Mouse (Mus musculus): ENCODE results near the gene Gna11. TPM values are rescaled to one million over a fixed set of nuclear protein-coding genes. Genes with fewer than 3 reads are reported as not detected.

Gna11 gene
- polyA plus RNA-seq, 1 experiment: 93.0 TPM

DNA sequence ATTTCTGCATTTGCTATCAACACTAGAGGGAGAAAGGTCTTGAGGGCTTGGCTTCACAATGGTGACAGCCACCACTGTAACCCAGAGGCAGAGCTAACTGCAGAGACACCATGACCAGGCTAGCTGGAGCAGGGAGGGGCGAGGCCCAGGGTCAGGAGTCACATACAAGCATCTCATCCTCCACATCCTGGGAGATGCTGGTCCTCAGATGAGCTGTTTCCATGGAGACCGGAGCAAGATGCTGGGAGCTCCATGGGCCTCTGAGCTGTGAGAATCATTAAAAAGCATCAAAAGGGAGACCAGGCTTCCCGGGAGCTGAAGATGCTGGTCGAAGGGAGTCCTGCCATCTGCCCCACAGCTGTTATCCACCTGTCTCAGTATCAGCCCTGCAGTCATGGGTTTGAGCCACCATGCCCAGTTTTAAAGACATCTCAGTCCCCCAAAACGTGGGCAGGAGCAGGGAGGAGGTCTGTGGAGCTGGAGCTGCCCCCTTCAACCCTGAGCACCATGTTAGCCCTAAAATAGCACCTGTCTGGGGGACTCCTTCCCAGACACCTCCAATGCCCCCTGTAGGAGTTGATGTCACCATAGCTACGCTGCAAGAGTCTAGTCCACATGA, 60.4 kb downstream of the Gna11 start:
- Histone ChIP-seq H3K27ac (ENCODE audit: insufficient read depth, low read depth, low read length) (no peak overlapping the region), H3K27me3 (replicated peaks; ENCODE audit: control insufficient read depth, insufficient read depth, low read length) (no peaks in the 10 kb centered on the region), H3K4me1 (ENCODE audit: control insufficient read depth, insufficient read depth, low read length) (no peaks in the 10 kb centered on the region), H3K4me3 (ENCODE audit: insufficient read depth, low read depth, low read length) (no peak overlapping the region), H3K36me3 (ENCODE audit: control insufficient read depth, insufficient read depth, low read length) (no peaks in the 10 kb centered on the region; the same call in 1 of the 2 replicates)
- no peak for DNase-seq
- WGBS: 50% methylated on average over 6 of the region's 6 CpGs
- TF ChIP-seq POLR2A (IDR thresholded peaks at IDR 0.05; ENCODE audit: low read depth, low read length) (no peak), CTCF (conservative IDR thresholded peaks at IDR 0.05; ENCODE audit: insufficient read depth, insufficient read length, low read depth, low read length) (no peak)

DNA sequence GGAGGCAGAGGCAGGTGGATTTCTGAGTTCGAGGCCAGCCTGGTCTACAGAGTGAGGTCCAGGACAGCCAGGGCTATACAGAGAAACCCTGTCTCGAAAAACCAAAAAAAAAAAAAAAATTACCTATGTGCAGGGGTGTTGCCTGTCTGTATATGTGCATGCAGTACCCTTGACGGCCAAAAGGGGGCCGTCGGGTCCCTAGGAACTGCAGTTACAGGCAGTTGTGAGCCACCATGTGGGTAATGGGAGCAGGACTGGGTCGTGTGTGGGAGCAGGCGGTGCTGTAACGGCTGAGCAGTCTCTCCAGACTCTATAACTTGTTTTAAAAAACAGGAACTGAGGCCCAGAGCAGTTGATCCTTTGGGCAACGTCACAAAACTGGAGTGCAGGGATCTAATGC, 61.0 kb downstream of the Gna11 start:
- no peak for TF ChIP-seq POLR2A (IDR thresholded peaks at IDR 0.05; ENCODE audit: low read depth, low read length)
- TF ChIP-seq CTCF (conservative IDR thresholded peaks at IDR 0.05; ENCODE audit: insufficient read depth, insufficient read length, low read depth, low read length): peak; percentile 51
- Histone ChIP-seq H3K27me3 (replicated peaks; ENCODE audit: control insufficient read depth, insufficient read depth, low read length) (no peaks in the 10 kb centered on the region), H3K4me1 (ENCODE audit: control insufficient read depth, insufficient read depth, low read length) (no peaks in the 10 kb centered on the region), H3K4me3 (ENCODE audit: insufficient read depth, low read depth, low read length) (no peak overlapping the region), H3K36me3 (ENCODE audit: control insufficient read depth, insufficient read depth, low read length) (no peaks in the 10 kb centered on the region), H3K27ac (ENCODE audit: insufficient read depth, low read depth, low read length) (no peak overlapping the region)
- WGBS: 15% methylated on average over 9 of the region's 9 CpGs
- DNase-seq: peak; percentile 33

DNA sequence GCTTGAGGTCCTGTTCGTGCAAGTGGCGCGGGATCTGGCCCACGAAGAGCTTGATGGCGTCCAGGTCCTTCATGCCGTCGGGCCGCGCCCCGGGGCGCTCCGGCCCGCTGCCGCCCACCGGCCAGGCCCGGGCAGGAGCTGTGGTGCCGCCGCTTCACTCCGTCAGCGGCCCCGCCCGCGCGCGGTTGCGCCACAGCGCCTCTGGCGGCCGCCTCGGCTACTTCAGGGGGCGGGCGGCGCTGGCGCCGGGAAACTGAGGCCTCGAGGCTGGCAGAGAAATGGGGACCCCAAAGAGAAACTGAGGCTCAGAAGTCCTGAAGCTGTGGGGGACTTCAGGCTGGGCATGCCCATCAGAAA, 62.5 kb downstream of the Gna11 start, which contains the start of gene Celf5:
Gene Celf5, minus strand, starts transcription at position 177 of the 357 bp plus-strand sequence.
- Histone ChIP-seq H3K4me3 (ENCODE audit: insufficient read depth, low read depth, low read length) (peak within 1 kb of the TSS; percentile 55), H3K27me3 (replicated peaks; ENCODE audit: control insufficient read depth, insufficient read depth, low read length) (no peaks in the 10 kb centered on the region), H3K4me1 (ENCODE audit: control insufficient read depth, insufficient read depth, low read length) (no peaks in the 10 kb centered on the region), H3K27ac (ENCODE audit: insufficient read depth, low read depth, low read length) (no peak within 1 kb of the TSS), H3K36me3 (ENCODE audit: control insufficient read depth, insufficient read depth, low read length) (no peaks in the 10 kb centered on the region)
- WGBS: under 1% methylated on average over 36 of the region's 36 CpGs
- TF ChIP-seq POLR2A (IDR thresholded peaks at IDR 0.05; ENCODE audit: low read depth, low read length) (no peak), CTCF (conservative IDR thresholded peaks at IDR 0.05; ENCODE audit: insufficient read depth, insufficient read length, low read depth, low read length) (peak; percentile 55)
- DNase-seq: peak; percentile 41

DNA sequence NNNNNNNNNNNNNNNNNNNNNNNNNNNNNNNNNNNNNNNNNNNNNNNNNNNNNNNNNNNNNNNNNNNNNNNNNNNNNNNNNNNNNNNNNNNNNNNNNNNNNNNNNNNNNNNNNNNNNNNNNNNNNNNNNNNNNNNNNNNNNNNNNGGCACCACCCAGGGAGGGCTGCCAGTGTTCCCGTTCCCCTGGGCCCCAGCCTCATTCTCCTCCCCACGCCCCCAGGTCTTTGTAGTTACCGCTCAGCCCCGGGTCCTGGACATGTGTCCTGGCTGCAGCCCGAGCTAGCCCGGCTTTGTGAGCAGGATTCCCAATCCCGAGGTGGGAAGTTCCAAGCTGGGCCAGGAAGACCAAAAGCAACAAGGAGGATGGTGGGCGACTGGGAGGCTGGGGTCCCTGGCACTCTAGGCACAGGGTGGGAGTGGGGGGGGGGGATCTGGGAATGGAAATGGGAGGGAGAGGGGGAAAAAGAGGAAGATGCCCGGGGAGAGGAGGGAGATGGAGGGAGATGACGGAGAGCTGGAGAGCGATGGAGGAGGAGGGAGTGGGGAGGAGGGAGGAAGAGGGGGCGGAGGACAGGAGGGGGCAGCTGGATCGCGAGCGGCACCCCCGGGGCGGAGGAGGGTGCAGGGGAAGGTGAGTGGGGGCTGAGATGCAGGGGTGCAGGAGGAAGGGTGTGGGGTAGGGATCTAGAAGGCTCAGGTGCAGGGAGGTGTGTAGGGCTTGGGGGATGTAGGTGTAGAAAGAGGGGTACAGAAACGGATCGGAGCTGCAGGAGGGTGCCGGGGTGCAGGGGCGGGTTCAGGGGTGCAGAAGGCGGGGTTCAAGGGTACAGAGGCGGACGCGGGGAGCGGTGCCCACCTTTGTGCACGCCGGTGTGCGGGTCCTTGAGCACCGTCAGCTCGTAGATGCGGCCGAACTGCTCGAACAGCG, 63.1 kb downstream of the Gna11 start:
- Histone ChIP-seq H3K27ac (ENCODE audit: insufficient read depth, low read depth, low read length) (no peak overlapping the region), H3K4me1 (ENCODE audit: control insufficient read depth, insufficient read depth, low read length) (no peaks in the 10 kb centered on the region), H3K36me3 (ENCODE audit: control insufficient read depth, insufficient read depth, low read length) (no peaks in the 10 kb centered on the region), H3K27me3 (replicated peaks; ENCODE audit: control insufficient read depth, insufficient read depth, low read length) (no peaks in the 10 kb centered on the region), H3K4me3 (ENCODE audit: insufficient read depth, low read depth, low read length) (peak overlapping the region; percentile 55)
- TF ChIP-seq CTCF (conservative IDR thresholded peaks at IDR 0.05; ENCODE audit: insufficient read depth, insufficient read length, low read depth, low read length) (no peak), POLR2A (IDR thresholded peaks at IDR 0.05; ENCODE audit: low read depth, low read length) (no peak)
- WGBS: 3% methylated on average over 35 of the region's 35 CpGs
- no peak for DNase-seq

Other genes with a start within 250 kb of the Gna11 start
- 23.7 and 24.5 TPM in 2 replicates for gene Cactin, start 224.1 kb downstream of the Gna11 start, polyA plus RNA-seq (2012; rRNA removed)
- 16.6 and 21.7 TPM in 2 replicates for gene Tbxa2r, start 216.5 kb downstream of the Gna11 start, polyA plus RNA-seq (2012; rRNA removed)
- 1.4 and 1.5 TPM in 2 replicates for gene Gipc3, start 201.9 kb downstream of the Gna11 start, polyA plus RNA-seq (2012; rRNA removed)
- 66.4 and 82.1 TPM in 2 replicates for gene Hmg20b, start 194.7 kb downstream of the Gna11 start, polyA plus RNA-seq (2012; rRNA removed)
- gene Mfsd12, start 187.7 kb downstream of the Gna11 start, polyA plus RNA-seq (2012; rRNA removed): 23.4 and 28.1 TPM in 2 replicates
- 0.16 and 0.61 TPM in 2 replicates for gene 4930404N11Rik, start 179.4 kb downstream of the Gna11 start, polyA plus RNA-seq (2012; rRNA removed)
- 41.1 and 49.8 TPM in 2 replicates for gene Fzr1, start 166.7 kb downstream of the Gna11 start, polyA plus RNA-seq (2012; rRNA removed)
- gene Dohh, start 160.8 kb downstream of the Gna11 start, polyA plus RNA-seq (2012; rRNA removed): 60.6 and 79.8 TPM in 2 replicates
- gene Gm48551, start 160.7 kb downstream of the Gna11 start, polyA plus RNA-seq (2012; rRNA removed): 2.1 and 2.3 TPM in 2 replicates
- 1.0 and 2.8 TPM in 2 replicates for gene Gm48552, start 156.2 kb downstream of the Gna11 start, polyA plus RNA-seq (2012; rRNA removed)
- 693 and 694 TPM in 2 replicates for gene Smim24, start 152.1 kb downstream of the Gna11 start, polyA plus RNA-seq (2012; rRNA removed)
- gene Nfic, start 89.6 kb downstream of the Gna11 start, polyA plus RNA-seq (2012; rRNA removed): 64.7 and 82.5 TPM in 2 replicates
- gene Celf5, start 62.5 kb downstream of the Gna11 start, polyA plus RNA-seq (2012; rRNA removed): 0.18 and 0.27 TPM in 2 replicates
- 148 and 190 TPM in 2 replicates for gene Ncln, start 48.8 kb downstream of the Gna11 start, polyA plus RNA-seq (2012; rRNA removed)
- gene S1pr4, start 45.1 kb downstream of the Gna11 start, polyA plus RNA-seq (2012; rRNA removed): 2.3 and 4.9 TPM in 2 replicates
- 1.7 and 2.1 TPM in 2 replicates for gene Gna15, start 21.0 kb downstream of the Gna11 start, polyA plus RNA-seq (2012; rRNA removed)
- 2,250 and 2,535 TPM in 2 replicates for gene Aes, start 14.3 kb upstream of the Gna11 start, polyA plus RNA-seq (2012; rRNA removed)
- gene Tle2, start 29.4 kb upstream of the Gna11 start, polyA plus RNA-seq (2012; rRNA removed): 63.7 and 93.5 TPM in 2 replicates
- gene Tle6, start 55.9 kb upstream of the Gna11 start, polyA plus RNA-seq (2012; rRNA removed): 3.9 and 4.3 TPM in 2 replicates
- gene BC025920, start 61.1 kb upstream of the Gna11 start, polyA plus RNA-seq (2012; rRNA removed): 1.0 and 1.1 TPM in 2 replicates
- 16.3 and 19.7 TPM in 2 replicates for gene Sirt6, start 82.6 kb upstream of the Gna11 start, polyA plus RNA-seq (2012; rRNA removed)
- 67.1 and 81.0 TPM in 2 replicates for gene Ankrd24, start 83.3 kb upstream of the Gna11 start, polyA plus RNA-seq (2012; rRNA removed)
- gene Gm10778, start 103.9 kb upstream of the Gna11 start, polyA plus RNA-seq (2012; rRNA removed): 0.45 and 0.56 TPM in 2 replicates
- gene Zfp433, start 159.6 kb upstream of the Gna11 start, polyA plus RNA-seq (2012; rRNA removed): 0.67 and 0.80 TPM in 2 replicates
- 0.58 and 0.97 TPM in 2 replicates for gene Gm3055, start 226.0 kb upstream of the Gna11 start, polyA plus RNA-seq (2012; rRNA removed)